Mouse (Mus musculus) hindbrain, embryonic 14.5 days (tissue): Measurements from ENCODE around the gene Shisa5. TPM values are rescaled to one million over a fixed set of nuclear protein-coding genes. Genes with fewer than 3 reads are reported as not detected.
A peak's percentile ranks its signal among the peaks of the same experiment; 100 is the strongest.

Source experiments
- ATAC-seq: fragments of 200-750 bp; cut with Nextera tagmentation; 2 replicates; pipeline ENCODE4 v1.8.0; 2017; ENCODE audit warnings: moderate number of reproducible peaks, mild to moderate bottlenecking, moderate TSS enrichment, moderate library complexity; ENCODE audit not compliant: low FRiP score
- DNase-seq: peaks from one replicate; pipeline ENCODE4 v3.0.0-alpha.2; 2015; ENCODE audit warnings: low spot score
- H3K27ac ChIP-seq: fragments of 300-500 bp; sonication (generic); 2 replicates; pipeline ENCODE4 v1.5.1; 2014; ENCODE audit warnings: mild to moderate bottlenecking, moderate library complexity
- H3K27me3 ChIP-seq: fragments of 300-500 bp; sonication (generic); 2 replicates; pipeline ENCODE4 v1.6.1; 2014; ENCODE audit warnings: mild to moderate bottlenecking, low read length, mixed read lengths; ENCODE audit not compliant: control insufficient read depth, insufficient read depth
- H3K36me3 ChIP-seq: fragments of 300-500 bp; sonication (generic); replicated peaks from 2 replicates; pipeline ENCODE4 v1.6.1; 2014; ENCODE audit not compliant: control insufficient read depth, insufficient read depth
- H3K4me1 ChIP-seq: fragments of 300-500 bp; sonication (generic); replicated peaks from 2 replicates; pipeline ENCODE4 v1.6.1; 2014; ENCODE audit warnings: antibody characterized with exemption, low read length, mixed read lengths; ENCODE audit not compliant: control insufficient read depth, insufficient read depth
- H3K4me2 ChIP-seq: fragments of 300-500 bp; sonication (generic); replicated peaks from 2 replicates; pipeline ENCODE4 v1.6.1; 2014; ENCODE audit warnings: mild to moderate bottlenecking, moderate library complexity
- H3K4me3 ChIP-seq: fragments of 300-500 bp; sonication (generic); replicated peaks from 2 replicates; pipeline ENCODE4 v1.5.1; 2014; ENCODE audit warnings: mild to moderate bottlenecking, low read length
- H3K9ac ChIP-seq: fragments of 300-500 bp; sonication (generic); 2 replicates; pipeline ENCODE4 v1.6.1; 2014
- H3K9me3 ChIP-seq: fragments of 300-500 bp; sonication (generic); 2 replicates; pipeline ENCODE4 v1.6.1; 2016; ENCODE audit warnings: low read length; ENCODE audit not compliant: control insufficient read depth
- WGBS: fragments of 180-500 bp; shearing (Covaris S2); extraction: QIAGEN DNeasy Blood & Tissue Kit; methylation state at CpG from one replicate; pipeline ENCODE4 v1.1.7; 2014; 5-methylcytosine and 5-hydroxymethylcytosine counted together
- polyA plus RNA-seq: library from polyadenylated mRNA; unstranded; fragments of >200 nt; fragmentation: Nextera tagmentation; extraction: Ambion mirVana; gene quantifications from 2 replicates; pipeline ENCODE4 v1.2.1, GENCODE M21; 2014

Shisa5 gene
- polyA plus RNA-seq, 1 experiment from 2014 or later, result 57.9 TPM

DNA sequence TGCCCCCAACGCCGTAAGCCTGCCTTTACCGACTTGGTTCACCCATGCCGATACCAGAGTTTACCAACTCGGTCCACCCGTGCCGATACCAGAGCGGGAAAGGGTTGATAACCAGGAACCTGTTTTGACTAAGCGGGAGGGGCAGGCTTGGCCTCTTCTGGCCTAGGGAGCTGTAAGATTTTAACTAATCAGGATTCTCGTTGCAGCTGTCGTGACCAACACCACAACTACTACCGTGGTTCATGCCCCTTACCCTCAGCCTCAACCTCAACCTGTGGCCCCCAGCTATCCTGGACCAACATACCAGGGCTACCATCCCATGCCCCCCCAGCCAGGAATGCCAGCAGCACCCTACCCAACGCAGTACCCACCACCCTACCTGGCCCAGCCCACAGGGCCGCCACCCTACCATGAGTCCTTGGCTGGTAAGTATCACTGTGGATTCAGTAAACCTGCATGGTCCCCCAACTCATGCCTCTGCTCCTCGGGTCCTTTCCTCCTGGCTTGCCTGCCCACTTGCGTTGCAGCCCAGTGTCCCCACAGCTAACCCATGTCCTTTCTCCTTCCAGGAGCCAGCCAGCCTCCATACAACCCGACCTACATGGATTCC is 17.8 kb downstream of the Shisa5 start:
- H3K9ac ChIP-seq, result no peak overlapping the region
- peaks cover 49% of the 10 kb centered on the region for H3K36me3 ChIP-seq
- H3K4me3 ChIP-seq, result no peak overlapping the region
- WGBS, result 94% methylated on average over 17 of the region's 17 CpGs
- peaks cover 17% of the 10 kb centered on the region for H3K4me1 ChIP-seq
- no peak for ATAC-seq
- no peak overlapping the region for H3K27ac ChIP-seq
- H3K4me2 ChIP-seq, result no peak overlapping the region
- H3K27me3 ChIP-seq, result no peaks in the 10 kb centered on the region
- no peaks in the 10 kb centered on the region for H3K9me3 ChIP-seq
- DNase-seq, result no peak

GRCm38 (mm10) chr9:109056916-109057315 is 18.6 kb downstream of the Shisa5 start:
- no peak overlapping the region for H3K27ac ChIP-seq
- no peaks in the 10 kb centered on the region for H3K9me3 ChIP-seq
- no peaks in the 10 kb centered on the region for H3K27me3 ChIP-seq
- H3K4me3 ChIP-seq, result no peak overlapping the region
- no peak overlapping the region for H3K4me2 ChIP-seq
- DNase-seq, result no peak
- no peak overlapping the region for H3K9ac ChIP-seq
- H3K36me3 ChIP-seq, result peaks cover 50% of the 10 kb centered on the region
- WGBS, result 91% methylated on average over 4 of the region's 4 CpGs
- peaks cover 17% of the 10 kb centered on the region for H3K4me1 ChIP-seq
- no peak for ATAC-seq

GRCm38 (mm10) chr9:109057543-109057942 is 19.2 kb downstream of the Shisa5 start:
- ATAC-seq (no peak), DNase-seq (no peak)
- Histone ChIP-seq H3K9me3 (no peaks in the 10 kb centered on the region), H3K27ac (no peak overlapping the region), H3K4me3 (no peak overlapping the region), H3K4me1 (peaks cover 17% of the 10 kb centered on the region), H3K9ac (no peak overlapping the region), H3K27me3 (no peaks in the 10 kb centered on the region), H3K4me2 (no peak overlapping the region), H3K36me3 (peaks cover 57% of the 10 kb centered on the region)
- WGBS, result 94% methylated on average over 5 of the region's 5 CpGs

DNA sequence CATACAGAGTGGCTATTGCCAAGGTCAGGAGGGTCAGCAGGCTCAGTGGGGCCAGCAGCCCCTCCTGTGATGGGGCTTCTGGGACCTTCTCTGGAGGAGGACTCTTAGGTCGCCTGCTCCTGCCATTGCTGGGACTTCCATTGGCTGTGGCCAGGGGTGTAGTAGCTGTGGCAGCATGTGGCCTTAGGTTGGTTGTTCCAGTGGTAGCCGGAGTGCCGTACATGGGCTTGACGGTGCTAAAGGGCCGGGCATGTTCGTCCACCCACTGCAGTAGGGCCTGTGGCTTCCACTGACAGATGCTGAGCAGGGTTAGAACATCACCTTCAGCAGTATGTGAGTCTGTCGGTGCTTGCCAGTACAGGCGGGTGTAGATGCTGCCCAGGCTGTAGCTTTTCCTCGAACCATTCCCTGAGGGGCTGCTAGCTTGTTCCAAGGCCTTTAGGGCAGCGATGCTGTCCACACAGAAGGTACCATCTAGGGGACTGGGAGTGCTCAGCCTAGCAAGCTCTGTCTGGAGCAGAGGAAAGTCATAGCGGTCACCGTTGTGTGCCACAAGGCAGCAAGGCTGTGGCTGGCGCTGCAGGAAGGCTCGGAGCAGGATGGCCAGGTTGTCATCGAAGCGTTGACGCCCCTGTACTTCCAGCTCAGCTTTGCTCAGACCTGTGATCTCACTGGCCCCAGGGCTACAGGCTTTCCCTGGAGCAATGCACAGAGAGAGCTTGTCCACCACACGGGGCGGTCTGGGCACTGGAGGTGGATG is 19.8 kb downstream of the Shisa5 start:
- peak overlapping the region; percentile 61; the same call in 1 of the 2 replicates for H3K4me2 ChIP-seq
- no peak for ATAC-seq
- WGBS, result 94% methylated on average over 19 of the region's 19 CpGs

GRCm38 (mm10) chr9:109059136-109059903 is 21.0 kb downstream of the Shisa5 start, which contains the start of gene Trex1:
Gene Trex1, minus strand, starts transcription at chr9:109059734.
- Histone ChIP-seq H3K27ac (peak within 1 kb of the TSS; percentile 82), H3K9ac (peak within 1 kb of the TSS; percentile 64), H3K4me2 (peak within 1 kb of the TSS; percentile 61), H3K36me3 (peaks cover 74% of the 10 kb centered on the region), H3K9me3 (no peaks in the 10 kb centered on the region), H3K4me1 (peaks cover 17% of the 10 kb centered on the region), H3K4me3 (peak within 1 kb of the TSS; percentile 32), H3K27me3 (no peaks in the 10 kb centered on the region)
- DNase-seq (peak; percentile 80), ATAC-seq (peak; percentile 65)
- 29% methylated on average over 15 of the region's 15 CpGs for WGBS

More for the DNA sequence above, 19.8 kb downstream of the Shisa5 start:
- DNase-seq, result no peak
- Histone ChIP-seq H3K9ac (no peak overlapping the region), H3K36me3 (peaks cover 63% of the 10 kb centered on the region), H3K27ac (peak overlapping the region; percentile 82; the same call in 1 of the 2 replicates), H3K27me3 (no peaks in the 10 kb centered on the region), H3K4me1 (peaks cover 17% of the 10 kb centered on the region), H3K4me3 (no peak overlapping the region), H3K9me3 (no peaks in the 10 kb centered on the region)

DNA sequence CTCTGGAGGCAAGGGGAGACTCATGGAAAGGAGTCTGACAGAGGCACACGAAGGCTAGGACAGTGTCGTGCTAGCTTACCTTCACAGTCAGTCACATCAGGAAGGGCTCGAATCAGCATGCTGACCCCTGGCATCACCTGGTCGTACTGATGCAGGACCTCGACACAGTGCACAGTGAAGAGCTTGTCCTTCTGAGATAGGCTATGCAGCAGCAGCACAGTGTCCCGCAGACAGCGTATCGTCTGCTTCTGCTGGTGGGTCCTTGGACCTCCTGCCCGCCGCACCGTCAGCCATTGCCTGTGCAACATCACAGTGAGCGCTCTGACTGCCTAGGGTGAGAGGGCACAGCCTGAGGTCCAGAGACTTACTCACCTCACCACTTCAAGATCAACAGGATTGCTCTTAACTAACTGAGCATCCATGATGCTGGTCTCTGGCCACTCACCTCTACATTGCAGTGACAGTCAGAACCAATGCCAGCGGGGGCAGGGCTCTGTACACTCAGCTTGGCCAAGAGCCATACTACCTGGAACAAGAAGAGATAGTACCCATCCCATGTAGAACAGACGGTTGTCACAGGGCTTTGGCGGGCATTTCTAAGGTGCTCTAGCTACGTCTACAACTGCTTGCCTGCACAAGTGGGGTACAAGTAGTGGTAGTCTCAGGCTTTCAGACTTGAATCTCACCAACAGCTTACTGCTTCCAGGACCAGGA is 22.0 kb downstream of the Shisa5 start:
- peaks cover 13% of the 10 kb centered on the region for H3K4me1 ChIP-seq
- H3K27ac ChIP-seq, result no peak overlapping the region
- H3K9me3 ChIP-seq, result no peaks in the 10 kb centered on the region
- WGBS, result 92% methylated on average over 16 of the region's 16 CpGs
- ATAC-seq, result 0 out of 2 replicates have a peak, but pooled peaks have one; percentile 15
- no peaks in the 10 kb centered on the region for H3K27me3 ChIP-seq
- no peak for DNase-seq
- peaks cover 85% of the 10 kb centered on the region for H3K36me3 ChIP-seq
- no peak overlapping the region for H3K4me3 ChIP-seq
- no peak overlapping the region for H3K9ac ChIP-seq
- no peak overlapping the region for H3K4me2 ChIP-seq

GRCm38 (mm10) chr9:109060898-109061295 is 22.5 kb downstream of the Shisa5 start:
- Histone ChIP-seq H3K4me3 (no peak overlapping the region), H3K27ac (no peak overlapping the region), H3K4me1 (peaks cover 11% of the 10 kb centered on the region; the same call in 1 of the 2 replicates), H3K27me3 (no peaks in the 10 kb centered on the region), H3K36me3 (peaks cover 90% of the 10 kb centered on the region), H3K9me3 (no peaks in the 10 kb centered on the region), H3K4me2 (no peak overlapping the region), H3K9ac (no peak overlapping the region)
- no peak for DNase-seq
- no peak for ATAC-seq
- 91% methylated on average over 5 of the region's 5 CpGs for WGBS

GRCm38 (mm10) chr9:109068095-109068735 is 29.9 kb downstream of the Shisa5 start:
- no peaks in the 10 kb centered on the region for H3K9me3 ChIP-seq
- no peak overlapping the region for H3K4me2 ChIP-seq
- DNase-seq (no peak), ATAC-seq (no peak)
- H3K36me3 ChIP-seq, result peaks cover 85% of the 10 kb centered on the region
- WGBS, result 96% methylated on average over 3 of the region's 3 CpGs
- peaks cover 14% of the 10 kb centered on the region for H3K4me1 ChIP-seq
- no peak overlapping the region for H3K4me3 ChIP-seq
- no peaks in the 10 kb centered on the region for H3K27me3 ChIP-seq
- no peak overlapping the region for H3K27ac ChIP-seq
- no peak overlapping the region for H3K9ac ChIP-seq
